Mouse (Mus musculus): ENCODE measurements around the gene Ect2. TPM values are rescaled to one million over a fixed set of nuclear protein-coding genes. Genes with fewer than 3 reads are reported as not detected.
A peak's percentile ranks its signal among the peaks of the same experiment; 100 is the strongest.

Gene Ect2
- 2.9 to 7.0 TPM (median 6.5 TPM) in 3 replicates for total RNA-seq (2017)

GRCm38 (mm10) chr3:27153701-27154209 is at the start of gene Ect2:
Ect2 (minus strand) TSS chr3:27153878.
- ATAC-seq (replicated peaks; ENCODE audit: insufficient number of reproducible peaks, low FRiP score, low TSS enrichment, poor library complexity, severe bottlenecking), result peak; percentile 99

- ATAC-seq (replicated peaks; ENCODE audit: insufficient number of reproducible peaks, low FRiP score, low TSS enrichment, poor library complexity, severe bottlenecking), result no peak
These were observed 48.2 kb upstream of the Ect2 start for GRCm38 (mm10) chr3:27201728-27202411.

- no peak for ATAC-seq (replicated peaks; ENCODE audit: insufficient number of reproducible peaks, low FRiP score, low TSS enrichment, poor library complexity, severe bottlenecking)
These were observed 45.4 kb upstream of the Ect2 start for GRCm38 (mm10) chr3:27199120-27199519.

- ATAC-seq (replicated peaks; ENCODE audit: insufficient number of reproducible peaks, low FRiP score, low TSS enrichment, poor library complexity, severe bottlenecking), result no peak
These were observed 44.1 kb upstream of the Ect2 start for GRCm38 (mm10) chr3:27197816-27198215.

- ATAC-seq (replicated peaks; ENCODE audit: insufficient number of reproducible peaks, low FRiP score, low TSS enrichment, poor library complexity, severe bottlenecking), result no peak
These were observed 42.9 kb upstream of the Ect2 start for GRCm38 (mm10) chr3:27196529-27196928.

GRCm38 (mm10) chr3:27195573-27196227 is 42.0 kb upstream of the Ect2 start:
- no peak for ATAC-seq (replicated peaks; ENCODE audit: insufficient number of reproducible peaks, low FRiP score, low TSS enrichment, poor library complexity, severe bottlenecking)

- ATAC-seq (replicated peaks; ENCODE audit: insufficient number of reproducible peaks, low FRiP score, low TSS enrichment, poor library complexity, severe bottlenecking), result no peak
These were observed 41.5 kb upstream of the Ect2 start for GRCm38 (mm10) chr3:27195153-27195552.

GRCm38 (mm10) chr3:27193844-27194317 is 40.2 kb upstream of the Ect2 start:
- no peak for ATAC-seq (replicated peaks; ENCODE audit: insufficient number of reproducible peaks, low FRiP score, low TSS enrichment, poor library complexity, severe bottlenecking)

GRCm38 (mm10) chr3:27191856-27192255 is 38.2 kb upstream of the Ect2 start:
- ATAC-seq (replicated peaks; ENCODE audit: insufficient number of reproducible peaks, low FRiP score, low TSS enrichment, poor library complexity, severe bottlenecking), result no peak

- ATAC-seq (replicated peaks; ENCODE audit: insufficient number of reproducible peaks, low FRiP score, low TSS enrichment, poor library complexity, severe bottlenecking), result no peak
These were observed 37.2 kb upstream of the Ect2 start for GRCm38 (mm10) chr3:27190865-27191264.

- ATAC-seq (replicated peaks; ENCODE audit: insufficient number of reproducible peaks, low FRiP score, low TSS enrichment, poor library complexity, severe bottlenecking), result no peak
These were observed 35.9 kb upstream of the Ect2 start for GRCm38 (mm10) chr3:27189320-27190261.

- no peak for ATAC-seq (replicated peaks; ENCODE audit: insufficient number of reproducible peaks, low FRiP score, low TSS enrichment, poor library complexity, severe bottlenecking)
These were observed 34.7 kb upstream of the Ect2 start for GRCm38 (mm10) chr3:27188386-27188785.

- no peak for ATAC-seq (replicated peaks; ENCODE audit: insufficient number of reproducible peaks, low FRiP score, low TSS enrichment, poor library complexity, severe bottlenecking)
These were observed 30.0 kb upstream of the Ect2 start for GRCm38 (mm10) chr3:27183601-27184175.

GRCm38 (mm10) chr3:27182733-27183600 is 29.3 kb upstream of the Ect2 start, which contains the start of gene Nceh1:
Nceh1 (plus strand) TSS chr3:27182965.
- peak; percentile 98 for ATAC-seq (replicated peaks; ENCODE audit: insufficient number of reproducible peaks, low FRiP score, low TSS enrichment, poor library complexity, severe bottlenecking)

- no peak for ATAC-seq (replicated peaks; ENCODE audit: insufficient number of reproducible peaks, low FRiP score, low TSS enrichment, poor library complexity, severe bottlenecking)
These were observed 26.0 kb upstream of the Ect2 start for GRCm38 (mm10) chr3:27179711-27180110.

GRCm38 (mm10) chr3:27170257-27170656 is 16.6 kb upstream of the Ect2 start:
- ATAC-seq (replicated peaks; ENCODE audit: insufficient number of reproducible peaks, low FRiP score, low TSS enrichment, poor library complexity, severe bottlenecking), result no peak

- ATAC-seq (replicated peaks; ENCODE audit: insufficient number of reproducible peaks, low FRiP score, low TSS enrichment, poor library complexity, severe bottlenecking), result no peak
These were observed 11.9 kb upstream of the Ect2 start for GRCm38 (mm10) chr3:27165481-27166065.
